Mouse (Mus musculus): ENCODE data around the gene Csf1.

GRCm38 (mm10) chr3:107769692-107770091 is 9.4 kb upstream of the Csf1 start:
- TF ChIP-seq CHD2 (IDR thresholded peaks at IDR 0.05; ENCODE audit: low read depth, low read length) (no peak), HCFC1 (IDR thresholded peaks at IDR 0.05; ENCODE audit: borderline replicate concordance, insufficient read depth, low read length) (no peak), ZC3H11A (IDR thresholded peaks at IDR 0.05; ENCODE audit: borderline replicate concordance, low read depth, low read length) (no peak), ZNF384 (IDR thresholded peaks at IDR 0.05; ENCODE audit: low read depth, low read length) (no peak)
